Mouse (Mus musculus): ENCODE measurements around the gene Lgals7.

The Lgals7 gene

DNA sequence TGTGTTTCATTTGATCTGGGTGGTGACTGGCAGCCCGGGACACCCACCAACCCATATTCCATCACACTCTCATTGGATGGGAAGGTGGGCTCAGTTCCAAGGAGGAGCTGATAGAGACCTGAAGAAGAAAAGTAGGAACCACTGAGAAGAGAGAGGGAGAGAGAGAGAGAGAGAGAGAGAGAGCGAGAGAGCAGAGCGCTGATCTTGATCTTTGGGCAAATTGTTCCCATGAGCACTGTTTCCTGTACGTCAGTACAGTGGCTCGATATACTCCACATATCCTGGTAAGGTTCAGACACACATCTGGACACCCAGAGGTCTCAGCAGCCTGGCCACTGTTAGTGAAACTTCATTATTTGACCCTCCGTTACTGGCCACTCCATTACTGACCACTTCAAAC is at the start of gene Lgals7:
Gene Lgals7 (plus strand): TSS at position 314 of the 400 bp plus-strand sequence.
- DNase-seq (ENCODE audit: low spot score), result no peak

- no peak for DNase-seq (ENCODE audit: low spot score)
These were observed 49.2 kb upstream of the Lgals7 start for GRCm38 (mm10) chr7:28814306-28815034.

GRCm38 (mm10) chr7:28815230-28815629 is 48.4 kb upstream of the Lgals7 start:
- no peak for DNase-seq (ENCODE audit: low spot score)

DNA sequence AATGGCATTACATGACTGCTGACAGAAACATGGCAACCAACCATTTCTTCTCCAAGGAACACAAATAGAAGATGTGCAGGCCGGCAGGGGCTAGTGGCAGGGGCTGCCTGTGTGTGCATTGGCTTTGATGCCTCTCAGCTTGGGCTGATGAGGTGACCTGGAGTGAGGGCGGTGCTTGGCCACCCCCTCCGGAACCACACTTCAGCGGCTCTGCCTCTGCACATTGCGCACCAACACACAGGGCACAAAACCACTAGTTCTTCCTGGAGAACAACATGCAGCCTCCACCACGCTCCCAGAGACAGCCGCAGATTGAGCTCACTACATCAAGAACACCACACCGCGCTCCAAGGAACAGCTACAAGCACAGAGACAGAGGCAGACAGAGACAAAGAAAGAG is 47.5 kb upstream of the Lgals7 start:
- no peak for DNase-seq (ENCODE audit: low spot score)

DNA sequence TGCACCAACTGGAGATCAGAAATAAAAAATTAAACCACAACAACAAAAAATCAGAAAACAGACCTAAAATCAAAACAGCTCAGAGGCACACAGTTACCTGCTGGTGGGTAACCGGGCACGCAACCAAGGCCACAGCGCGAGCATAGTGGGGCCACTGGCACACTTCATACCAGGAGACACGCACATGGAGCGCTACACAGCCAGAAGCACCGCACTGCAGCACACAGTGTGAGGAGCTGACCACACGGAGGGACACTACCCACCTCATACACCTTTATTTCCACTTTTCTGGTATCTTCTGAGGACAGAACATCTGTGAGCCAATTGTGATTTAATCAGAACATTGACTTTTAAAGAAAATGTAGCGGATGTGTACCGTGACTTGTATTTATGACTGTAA is 46.7 kb upstream of the Lgals7 start:
- no peak for DNase-seq (ENCODE audit: low spot score)

DNA sequence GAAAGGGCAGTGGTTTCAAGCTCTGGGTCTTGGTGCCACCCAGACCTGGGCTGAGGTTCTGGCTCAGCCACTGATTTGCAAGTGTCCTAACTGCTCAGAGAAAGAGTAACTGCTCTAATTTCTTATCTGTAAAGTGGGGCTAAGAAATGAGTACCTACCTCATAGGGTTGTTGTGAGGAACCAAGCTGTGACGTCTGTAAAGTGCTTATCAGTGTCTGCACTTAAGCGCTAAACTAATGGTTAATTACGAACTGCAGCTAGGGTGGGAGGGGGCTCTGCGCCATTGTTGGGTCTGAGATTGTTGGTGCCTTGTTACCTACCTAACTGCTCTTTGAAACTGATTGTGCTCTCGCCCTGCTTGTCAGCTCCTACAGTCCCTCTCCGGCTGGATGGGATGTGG is 46.1 kb upstream of the Lgals7 start:
- no peak for DNase-seq (ENCODE audit: low spot score)

GRCm38 (mm10) chr7:28817957-28818356 is 45.7 kb upstream of the Lgals7 start:
- DNase-seq (ENCODE audit: low spot score), result no peak

- no peak for DNase-seq (ENCODE audit: low spot score)
These were observed 45.2 kb upstream of the Lgals7 start for GRCm38 (mm10) chr7:28818436-28818835.

DNA sequence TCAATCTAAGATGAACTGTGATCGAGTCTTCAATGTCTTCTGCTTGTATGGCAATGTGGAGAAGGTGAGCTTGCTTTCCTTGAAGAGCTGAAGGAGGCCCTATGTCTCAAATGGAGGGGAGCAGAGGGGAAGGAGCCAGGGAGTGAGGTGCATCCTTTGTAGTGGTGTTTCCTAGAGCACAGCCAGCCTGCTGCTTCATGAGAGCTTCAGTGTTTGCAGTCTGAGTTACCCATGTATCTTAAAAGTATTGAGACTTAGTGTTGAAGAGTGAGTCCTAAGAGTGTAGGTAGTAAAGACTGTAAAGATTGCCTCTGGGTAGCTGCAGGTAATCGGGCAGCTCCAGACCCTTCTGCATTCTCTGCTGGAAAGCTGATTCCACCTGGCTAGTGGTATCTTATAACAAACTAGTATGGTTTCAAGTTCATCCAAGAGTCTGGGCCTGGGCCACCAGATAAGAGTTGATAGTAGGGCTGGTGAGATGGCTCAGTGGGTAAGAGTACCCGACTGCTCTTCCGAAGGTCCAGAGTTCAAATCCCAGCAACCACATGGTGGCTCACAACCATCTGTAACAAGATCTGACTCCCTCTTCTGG is 44.7 kb upstream of the Lgals7 start:
- DNase-seq (ENCODE audit: low spot score), result no peak

DNA sequence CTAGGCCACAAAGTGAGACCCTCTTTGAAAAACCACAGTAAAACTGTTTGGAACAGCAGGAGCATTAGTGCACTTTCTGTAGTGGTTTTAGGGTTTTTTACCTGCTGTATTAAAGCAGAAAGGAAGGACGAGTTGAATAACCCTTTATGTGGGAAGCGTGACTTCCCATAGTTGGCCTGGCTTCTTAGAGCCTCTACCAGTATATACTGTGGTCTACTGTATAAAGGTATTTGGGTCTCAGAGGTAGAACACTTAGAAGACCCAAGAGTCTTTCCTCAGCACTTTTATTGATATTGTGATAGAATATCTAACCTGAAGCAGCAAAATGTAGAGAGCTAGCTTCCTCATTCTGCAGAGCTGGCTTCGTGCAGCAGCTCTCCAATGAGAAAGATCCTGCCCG is 44.1 kb upstream of the Lgals7 start:
- no peak for DNase-seq (ENCODE audit: low spot score)

DNA sequence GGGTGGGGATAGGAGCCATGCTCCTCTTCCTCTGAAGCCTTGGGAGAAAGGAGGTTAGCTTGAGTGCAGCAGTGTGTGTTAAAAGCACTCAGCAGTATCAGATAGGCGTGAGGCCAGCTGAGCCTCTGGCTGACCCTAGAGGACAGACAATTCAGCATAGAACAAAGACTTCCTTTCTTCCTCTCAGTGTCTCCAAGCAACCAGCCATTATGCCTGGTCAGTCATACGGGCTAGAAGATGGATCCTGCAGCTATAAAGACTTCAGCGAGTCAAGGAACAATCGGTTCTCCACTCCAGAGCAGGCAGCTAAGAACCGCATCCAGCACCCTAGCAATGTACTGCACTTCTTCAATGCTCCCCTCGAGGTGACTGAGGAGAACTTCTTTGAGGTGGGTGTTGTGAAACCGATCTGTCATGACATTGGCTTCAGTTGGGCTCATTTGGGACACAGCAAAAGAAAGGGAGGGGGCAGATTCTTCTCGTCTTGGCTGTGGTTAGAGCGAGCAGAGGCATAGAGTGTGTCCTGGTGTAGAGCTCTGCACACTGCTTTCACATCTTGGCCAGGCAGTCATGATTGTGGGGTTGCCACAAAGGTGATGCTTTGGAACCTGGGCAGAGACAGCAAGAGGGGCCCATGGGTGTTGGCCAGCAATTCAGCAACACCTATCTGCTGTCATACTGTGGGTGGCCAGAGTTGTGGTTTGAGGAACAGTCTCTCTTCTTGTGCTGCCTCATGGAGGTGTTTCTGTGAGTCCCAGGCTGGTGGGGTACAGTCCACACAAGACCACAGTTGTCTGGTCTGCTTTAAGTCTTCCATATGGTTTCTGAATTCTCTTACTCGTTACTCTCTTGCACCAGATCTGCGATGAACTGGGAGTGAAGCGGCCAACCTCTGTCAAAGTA is 43.0 kb upstream of the Lgals7 start:
- no peak for DNase-seq (ENCODE audit: low spot score)

- DNase-seq (ENCODE audit: low spot score), result peak; percentile 79
These were observed 42.3 kb upstream of the Lgals7 start for GRCm38 (mm10) chr7:28821261-28821831.

GRCm38 (mm10) chr7:28822556-28822955 is 41.1 kb upstream of the Lgals7 start:
- DNase-seq (ENCODE audit: low spot score), result no peak

GRCm38 (mm10) chr7:28822993-28823903 is 40.4 kb upstream of the Lgals7 start:
- DNase-seq (ENCODE audit: low spot score), result no peak

GRCm38 (mm10) chr7:28823932-28824331 is 39.7 kb upstream of the Lgals7 start:
- no peak for DNase-seq (ENCODE audit: low spot score)

- DNase-seq (ENCODE audit: low spot score), result peak; percentile 91
These were observed 38.5 kb upstream of the Lgals7 start, which contains the start of gene Ech1 for GRCm38 (mm10) chr7:28824941-28825685. Gene Ech1, plus strand, starts transcription at chr7:28825217.

DNA sequence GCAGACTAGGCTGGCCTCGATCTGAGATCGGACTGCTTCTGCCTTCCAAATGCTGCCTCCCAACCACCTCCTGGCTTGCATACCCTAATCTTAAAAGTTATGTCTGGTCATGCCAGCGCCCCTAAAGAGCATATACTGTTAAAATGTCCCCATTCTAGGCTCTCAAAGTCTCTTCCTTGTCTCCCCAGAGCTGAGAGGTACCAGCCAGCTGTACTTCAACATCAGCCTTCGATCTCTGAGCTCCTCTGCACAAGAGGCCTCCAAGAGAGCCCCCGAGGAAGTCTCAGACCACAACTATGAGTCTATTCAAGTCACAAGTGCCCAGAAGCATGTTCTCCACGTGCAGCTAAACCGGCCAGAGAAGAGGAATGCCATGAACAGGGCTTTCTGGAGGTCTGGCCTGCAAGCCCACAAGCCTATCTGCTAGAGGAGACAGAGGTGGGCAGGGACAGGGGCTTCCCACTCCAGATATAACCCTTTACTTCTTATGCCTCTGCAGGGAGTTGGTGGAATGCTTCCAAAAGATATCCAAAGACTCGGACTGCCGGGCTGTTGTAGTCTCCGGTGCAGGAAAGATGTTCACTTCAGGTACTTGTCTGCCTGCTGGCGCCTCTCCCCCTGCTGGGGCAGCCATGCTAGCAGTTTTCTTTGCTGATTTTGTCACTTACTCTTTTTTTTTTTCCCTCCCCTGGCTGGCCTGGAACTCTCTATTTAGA is 37.8 kb upstream of the Lgals7 start:
- peak; percentile 35 for DNase-seq (ENCODE audit: low spot score)

GRCm38 (mm10) chr7:28826402-28826772 is 37.3 kb upstream of the Lgals7 start:
- DNase-seq (ENCODE audit: low spot score), result no peak

DNA sequence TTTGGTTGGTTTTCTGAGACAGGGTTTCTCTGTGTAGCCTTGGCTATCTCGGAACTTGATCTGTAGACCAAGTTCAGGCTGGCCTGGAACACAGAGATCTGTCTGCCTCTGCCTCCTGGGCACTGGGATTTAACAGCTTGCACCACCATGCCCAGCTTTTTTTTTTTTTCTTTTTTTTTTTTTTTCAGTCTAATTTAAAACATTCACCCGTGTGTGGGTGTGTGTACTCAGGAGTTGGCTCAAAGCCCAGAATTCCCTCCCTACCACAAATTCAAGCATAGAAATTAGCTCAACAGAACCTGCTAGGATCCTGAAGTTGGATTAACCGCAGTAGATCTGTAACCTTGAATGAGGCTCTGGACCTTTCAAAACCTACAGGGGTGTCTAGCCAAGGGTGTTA is 36.3 kb upstream of the Lgals7 start:
- DNase-seq (ENCODE audit: low spot score), result peak; percentile 79

- no peak for DNase-seq (ENCODE audit: low spot score)
These were observed 33.8 kb upstream of the Lgals7 start for GRCm38 (mm10) chr7:28829821-28830220.

Measured in layer of hippocampus, adult 11-12 months (tissue).